Mouse (Mus musculus) MEL (cell line): ENCODE results near the gene Tapbp. TPM values are rescaled to one million over a fixed set of nuclear protein-coding genes. Genes with fewer than 3 reads are reported as not detected.

Experiments used
- DNase-seq: peaks from one replicate; pipeline ENCODE4 v3.0.0; 2011; ENCODE audit warnings: low read depth, low spot score
- H3K27ac ChIP-seq: 2 replicates; pipeline ENCODE4 v1.5.1; 2012; ENCODE audit warnings: low read depth, mild to moderate bottlenecking, control low read depth, low read length, moderate library complexity; ENCODE audit not compliant: control insufficient read depth
- H3K27me3 ChIP-seq, 2 experiments: fragments of 150-350 bp in 1 of 2; sonication (generic) in 1 of 2; 2 replicates each; pipeline ENCODE4 v1.6.1; 2012; ENCODE audit warnings: low read length in 2 of 2, mild to moderate bottlenecking in 2 of 2, improper control_type of control experiment in 1 of 2, moderate library complexity in 1 of 2; ENCODE audit not compliant: insufficient read depth in 2 of 2, control insufficient read depth in 1 of 2
- H3K36me3 ChIP-seq, 2 experiments: 2 replicates each; pipeline ENCODE4 v1.6.1; 2012 to 2014; ENCODE audit warnings: low read length in 2 of 2, improper control_type of control experiment in 1 of 2, inconsistent platforms in 1 of 2, mild to moderate bottlenecking in 1 of 2; ENCODE audit not compliant: insufficient read depth in 2 of 2, control insufficient read depth in 1 of 2
- H3K4me1 ChIP-seq, 2 experiments: fragments of 150-350 bp in 1 of 2; sonication (generic) in 1 of 2; 2 replicates each; pipeline ENCODE4 v1.6.1; 2012; ENCODE audit warnings: low read length in 2 of 2, improper control_type of control experiment in 1 of 2, mild to moderate bottlenecking in 1 of 2; ENCODE audit not compliant: insufficient read depth in 2 of 2, control insufficient read depth in 1 of 2
- H3K4me3 ChIP-seq, 2 experiments: fragments of 150-350 bp in 1 of 2; sonication (generic) in 1 of 2; 2 replicates each; pipeline ENCODE4 v1.5.1; 2012; ENCODE audit warnings: low read depth in 2 of 2, low read length in 2 of 2, mild to moderate bottlenecking in 2 of 2, moderate library complexity in 2 of 2, control low read depth in 1 of 2, improper control_type of control experiment in 1 of 2; ENCODE audit not compliant: control insufficient read depth in 1 of 2, insufficient read depth in 1 of 2
- H3K79me2 ChIP-seq: 2 replicates; pipeline ENCODE4 v1.6.1; 2012; ENCODE audit warnings: mild to moderate bottlenecking, low read length, moderate library complexity; ENCODE audit not compliant: control insufficient read depth, poor library complexity, insufficient read depth
- H3K9ac ChIP-seq: 2 replicates; pipeline ENCODE4 v1.6.1; 2012; ENCODE audit warnings: low read depth, mild to moderate bottlenecking, control low read depth, low read length, moderate library complexity; ENCODE audit not compliant: control insufficient read depth, poor library complexity, severe bottlenecking
- H3K9me3 ChIP-seq: fragments of 150-350 bp; sonication (generic); replicated peaks from 2 replicates; pipeline ENCODE4 v1.6.1; 2012; ENCODE audit warnings: mild to moderate bottlenecking, low read length, improper control_type of control experiment, moderate library complexity; ENCODE audit not compliant: insufficient read depth
- BHLHE40 ChIP-seq: IDR thresholded peaks from 2 replicates; pipeline ENCODE4 v1.6.1; 2012; ENCODE audit warnings: low read depth, mild to moderate bottlenecking, inconsistent platforms, low read length, improper control_type of control experiment, borderline replicate concordance
- CHD2 ChIP-seq: IDR thresholded peaks from 2 replicates; pipeline ENCODE4 v1.6.1; 2011; ENCODE audit warnings: low read length, improper control_type of control experiment
- ELF1 ChIP-seq: IDR thresholded peaks from 2 replicates; pipeline ENCODE4 v1.6.1; 2014; ENCODE audit warnings: low read depth, mild to moderate bottlenecking, inconsistent platforms, low read length, improper control_type of control experiment, moderate library complexity
- EP300 ChIP-seq, 2 experiments: IDR thresholded peaks; 2 replicates each; pipeline ENCODE4 v1.6.1; 2011; ENCODE audit warnings: improper control_type of control experiment in 2 of 2, low read length in 2 of 2, low read depth in 1 of 2, mild to moderate bottlenecking in 1 of 2
- GATA1 ChIP-seq: IDR thresholded peaks from 2 replicates; pipeline ENCODE4 v1.6.1; 2011; ENCODE audit warnings: low read depth, low read length, improper control_type of control experiment
- HCFC1 ChIP-seq: IDR thresholded peaks from 2 replicates; pipeline ENCODE4 v1.6.1; 2012; ENCODE audit warnings: low read depth, mild to moderate bottlenecking, inconsistent platforms, low read length, improper control_type of control experiment, moderate library complexity
- JUND ChIP-seq: IDR thresholded peaks from 2 replicates; pipeline ENCODE4 v1.6.1; 2011; ENCODE audit warnings: low read depth, mild to moderate bottlenecking, improper control_type of control experiment, low read length
- MAFK ChIP-seq: IDR thresholded peaks from 2 replicates; pipeline ENCODE4 v1.6.1; 2011; ENCODE audit warnings: low read depth, mild to moderate bottlenecking, low read length, improper control_type of control experiment, borderline replicate concordance
- MAX ChIP-seq: IDR thresholded peaks from 2 replicates; pipeline ENCODE4 v1.6.1; 2011; ENCODE audit warnings: low read length, improper control_type of control experiment
- MXI1 ChIP-seq: IDR thresholded peaks from 2 replicates; pipeline ENCODE4 v1.6.1; 2011; ENCODE audit warnings: mild to moderate bottlenecking, low read depth, low read length, improper control_type of control experiment
- MYB ChIP-seq: IDR thresholded peaks from 2 replicates; pipeline ENCODE4 v1.6.1; 2011; ENCODE audit warnings: mild to moderate bottlenecking, low read depth, low read length, improper control_type of control experiment
- NRF1 ChIP-seq: IDR thresholded peaks from 2 replicates; pipeline ENCODE4 v1.6.1; 2014; ENCODE audit warnings: low read depth, mild to moderate bottlenecking, inconsistent platforms, low read length, improper control_type of control experiment, moderate library complexity; ENCODE audit not compliant: poor library complexity, insufficient read depth, severe bottlenecking
- POLR2A ChIP-seq, 2 experiments: IDR thresholded peaks; 2 replicates each; pipeline ENCODE4 v1.6.1; 2011 to 2012; ENCODE audit warnings: low read length in 2 of 2, mild to moderate bottlenecking in 2 of 2, control low read depth in 1 of 2, improper control_type of control experiment in 1 of 2, low read depth in 1 of 2, moderate library complexity in 1 of 2; ENCODE audit not compliant: control insufficient read depth in 1 of 2, insufficient read depth in 1 of 2, poor library complexity in 1 of 2
- RAD21 ChIP-seq: IDR thresholded peaks from 2 replicates; pipeline ENCODE4 v1.6.1; 2011; ENCODE audit warnings: mild to moderate bottlenecking, low read depth, low read length, improper control_type of control experiment
- SIN3A ChIP-seq: IDR thresholded peaks from 2 replicates; pipeline ENCODE4 v1.6.1; 2012; ENCODE audit warnings: low read length, improper control_type of control experiment, inconsistent platforms
- TBP ChIP-seq: IDR thresholded peaks from 2 replicates; pipeline ENCODE4 v1.8.0; 2011; ENCODE audit warnings: low read depth, low read length, improper control_type of control experiment
- UBTF ChIP-seq: IDR thresholded peaks from 2 replicates; pipeline ENCODE4 v1.6.1; 2012; ENCODE audit warnings: low read depth, mild to moderate bottlenecking, inconsistent platforms, low read length, improper control_type of control experiment, moderate library complexity, borderline replicate concordance; ENCODE audit not compliant: insufficient read depth
- USF1 ChIP-seq: IDR thresholded peaks from 2 replicates; pipeline ENCODE4 v1.6.1; 2014; ENCODE audit warnings: low read depth, mild to moderate bottlenecking, inconsistent platforms, low read length, improper control_type of control experiment, moderate library complexity
- polyA plus RNA-seq, 2 experiments: library from polyadenylated mRNA; stranded (reverse) in 1 of 2; unstranded in 1 of 2; fragments of >175 nt in 1 of 2; fragments of >200 nt in 1 of 2; gene quantifications; 2 replicates each; pipeline versions ENCODE4 v1.2.1 to v1.2.4; 2012; ENCODE audit warnings: low replicate concordance in 2 of 2, low read depth in 1 of 2; ENCODE audit not compliant: insufficient read length in 2 of 2, insufficient read depth in 1 of 2, missing spikeins in 1 of 2
- total RNA-seq: library from RNA; depleted of rRNA; stranded (reverse); fragments of 300-350 nt; gene quantifications from 2 replicates; pipeline ENCODE4 v1.2.3, GENCODE M21; 2012

Tapbp gene
- total and polyA plus RNA-seq, 3 experiments, result 24.3 to 33.3 TPM; not detected in 1

DNA sequence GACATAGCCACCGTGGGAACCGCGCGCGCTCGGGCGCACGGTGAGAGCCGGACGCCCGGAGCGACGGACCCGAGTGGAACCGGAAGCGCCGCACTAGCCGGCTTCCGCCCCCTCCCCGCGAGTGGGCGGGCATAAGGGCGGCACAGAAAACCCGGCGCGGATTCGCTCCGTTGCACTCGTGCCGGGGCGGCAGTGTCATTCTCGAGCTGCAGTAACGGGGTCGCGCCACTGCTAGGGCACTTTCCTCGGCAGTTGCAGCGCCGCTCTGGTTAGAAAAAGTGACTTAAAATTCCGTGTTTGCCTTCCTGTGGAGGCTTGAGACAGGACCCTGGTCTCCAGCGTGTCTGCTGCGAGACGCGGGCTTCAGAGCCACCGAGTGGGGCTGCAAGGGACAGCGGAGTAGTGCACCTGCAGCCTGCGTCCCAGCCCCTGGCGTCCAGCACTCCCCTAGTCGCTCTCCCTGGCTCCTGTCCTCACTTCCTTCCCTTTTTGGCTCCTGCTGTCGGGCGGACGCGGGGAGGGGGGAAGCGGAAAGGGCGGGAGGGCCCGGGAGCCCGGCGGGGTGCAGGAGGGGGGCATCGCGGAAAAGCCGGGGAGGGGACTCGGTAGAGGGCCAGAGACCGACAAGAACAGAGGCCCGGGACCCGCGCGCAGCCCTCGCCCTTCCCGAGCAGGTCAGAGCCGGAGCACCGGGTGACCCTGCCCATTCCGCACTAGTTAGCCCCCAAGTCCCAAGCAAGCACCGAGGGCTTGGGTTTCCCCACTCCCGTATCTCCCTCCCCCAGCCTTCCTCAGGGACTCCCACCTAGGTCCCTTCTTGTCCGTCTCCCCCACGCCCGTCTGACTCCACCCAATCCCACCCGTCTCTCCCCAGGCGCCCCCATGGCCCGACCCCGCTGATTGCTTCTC is 13.9 kb downstream of the Tapbp start, which contains the start of gene Rgl2 (continued):
- TF ChIP-seq JUND (0 out of 2 replicates have a peak, but pooled peaks have one; percentile 0), UBTF (no peak), ELF1 (peak; percentile 81), EP300 (IDR thresholded peaks at IDR 0.05; ENCODE audit: low read depth in 1 of 2, low read length in 2 of 2) (peak in 1 of 2 experiments; percentile 18; a peak in 1 of 4 replicates), TBP (peak; percentile 44; the same call in 1 of the 2 replicates), CHD2 (no peak), MAX (peak; percentile 55; the same call in 1 of the 2 replicates), MYB (no peak), RAD21 (no peak), GATA1 (no peak), BHLHE40 (no peak), MXI1 (peak; percentile 89), MAFK (no peak)
- TF ChIP-seq, all 39 proteins: peak for 18

DNA sequence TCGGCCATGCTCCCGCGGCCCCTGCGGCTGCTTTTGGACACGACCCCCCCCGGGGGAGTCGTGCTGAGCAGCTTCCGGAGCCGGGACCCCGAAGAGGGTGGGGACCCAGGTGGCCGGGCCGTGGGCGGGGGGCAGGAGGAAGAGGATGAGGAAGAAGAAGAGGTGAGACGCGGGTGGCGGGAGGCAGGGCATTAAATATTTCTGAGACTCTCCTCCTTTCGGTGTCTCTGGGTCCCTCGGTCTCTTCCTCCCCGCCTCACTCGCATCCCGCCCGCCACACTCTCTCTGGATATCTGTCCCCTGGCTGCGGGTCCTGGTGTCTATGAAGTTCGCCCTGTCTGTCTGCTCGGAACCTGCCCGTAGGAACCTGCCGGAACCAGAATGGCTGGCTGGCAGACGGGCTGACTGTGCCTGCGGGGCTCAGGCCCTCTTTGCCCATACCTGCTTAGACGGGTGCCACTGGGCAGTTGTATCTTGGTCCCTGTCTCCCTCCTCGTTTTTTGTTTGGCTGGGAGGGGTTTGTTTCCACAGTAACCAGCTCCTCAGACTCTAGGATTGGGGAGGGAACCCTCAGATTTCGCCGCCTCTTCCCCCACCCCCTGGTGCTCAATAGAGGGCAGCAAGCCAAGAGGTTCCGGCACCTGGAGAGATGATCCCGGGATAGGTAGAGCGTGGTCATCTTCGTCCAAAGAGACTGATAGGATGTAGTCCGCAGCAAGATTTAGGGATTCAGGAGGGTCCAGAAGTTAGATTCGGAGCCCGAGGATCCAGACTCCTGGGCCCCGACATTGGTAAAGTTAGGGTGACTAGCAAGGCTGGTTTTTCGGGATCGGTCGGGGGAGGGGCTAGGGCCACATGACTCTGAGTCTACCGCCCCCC is 14.8 kb downstream of the Tapbp start:
- H3K79me2 ChIP-seq, result peaks cover 24% of the 10 kb centered on the region
- no peaks in the 10 kb centered on the region for H3K9me3 ChIP-seq
- TF ChIP-seq NRF1 (no peak), HCFC1 (0 out of 2 replicates have a peak, but pooled peaks have one; percentile 17), POLR2A (IDR thresholded peaks at IDR 0.05; ENCODE audit: control insufficient read depth in 1 of 2, insufficient read depth in 1 of 2, low read depth in 1 of 2, low read length in 2 of 2, poor library complexity in 1 of 2) (0 out of 4 replicates have a peak, but pooled peaks of 1 of the 2 experiments have one; percentile 11), SIN3A (peak; percentile 60), MXI1 (peak; percentile 30; the same call in 1 of the 2 replicates), USF1 (peak; percentile 74; the same call in 1 of the 2 replicates)
- peaks cover 0 to 3% of the 10 kb centered on the region in 2 experiments; a peak in 2 of 4 replicates for H3K36me3 ChIP-seq
- H3K27ac ChIP-seq, result peak overlapping the region; percentile 98
- peak; percentile 76 for DNase-seq
- peak overlapping the region; percentile 93 for H3K9ac ChIP-seq
- H3K27me3 ChIP-seq, result no peaks in the 10 kb centered on the region
- H3K4me3 ChIP-seq, result peak overlapping the region; percentile 74 to 78
- H3K4me1 ChIP-seq, result peaks cover 0 to 7% of the 10 kb centered on the region in 2 experiments; a peak in 2 of 4 replicates
